Mouse (Mus musculus): ENCODE measurements at regions not wholly inside any gene's neighbourhood (a gene's known extent, or its start where the extent isn't known, plus 50 kb on each side); places are given as distances from the start of the nearest gene placed in this dataset.

DNA sequence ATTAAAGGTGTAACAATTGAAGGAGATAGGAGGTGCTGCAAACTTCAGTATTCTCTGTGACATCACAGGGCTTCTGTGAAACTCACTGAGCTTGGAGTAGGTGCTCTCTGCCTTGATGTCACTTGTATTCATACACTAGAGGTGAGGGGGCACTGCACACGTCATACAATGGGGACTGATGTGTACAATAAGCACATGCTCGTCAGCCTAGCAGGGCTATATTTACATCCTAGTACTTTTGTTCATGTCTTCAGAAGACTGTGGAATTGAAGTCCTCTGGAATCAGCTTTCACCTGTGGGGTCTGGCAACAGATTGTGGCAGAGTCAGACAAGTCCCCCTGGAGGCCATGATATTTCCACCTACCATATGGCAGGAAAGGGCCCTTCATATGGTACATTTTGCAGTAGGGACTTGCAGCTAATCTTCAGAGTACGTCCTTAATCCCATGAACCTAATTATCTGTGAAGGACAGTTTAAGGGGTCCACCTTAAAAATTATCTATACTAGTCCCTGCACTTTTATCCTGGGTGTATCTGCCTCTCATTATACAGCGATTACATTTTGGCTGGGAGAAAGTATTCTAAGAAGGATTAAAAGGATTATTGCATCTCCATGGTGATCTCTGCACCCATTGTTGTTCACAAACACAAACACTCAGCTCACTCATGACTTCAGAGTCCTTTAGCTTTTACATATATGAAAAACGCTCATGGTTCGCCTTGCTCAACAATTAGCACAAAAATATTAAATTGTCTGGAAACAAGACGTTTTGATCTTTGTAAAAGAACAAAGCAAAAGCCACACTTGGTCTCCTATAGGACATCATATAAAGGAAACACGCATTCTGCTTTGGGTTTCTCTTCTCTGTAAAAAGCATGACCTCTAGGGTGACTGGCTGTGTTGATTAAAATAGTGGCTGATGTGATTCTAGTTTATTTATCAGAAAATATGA, 324.1 kb upstream of the Itga1 start:
- DNase-seq, result no peak

DNA sequence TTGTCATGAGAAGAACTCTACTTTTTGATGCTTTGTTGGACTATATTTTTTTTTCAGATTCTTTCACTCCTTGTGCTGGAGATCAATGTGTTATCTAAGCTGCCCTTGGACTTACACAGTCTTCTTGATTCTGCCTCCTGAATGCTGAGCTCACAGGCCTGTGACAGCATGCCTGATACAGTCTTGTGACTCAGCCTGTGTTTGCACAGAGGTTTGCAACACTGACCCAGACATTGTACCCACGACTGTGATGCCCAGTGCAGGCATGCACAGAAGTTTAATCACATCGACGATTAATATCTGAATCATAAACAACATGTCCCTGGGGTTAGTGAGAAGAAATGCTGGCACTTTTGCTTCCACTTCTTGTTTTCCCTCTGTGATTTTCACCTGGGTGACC, 322.0 kb upstream of the Itga1 start:
- DNase-seq, result no peak

DNA sequence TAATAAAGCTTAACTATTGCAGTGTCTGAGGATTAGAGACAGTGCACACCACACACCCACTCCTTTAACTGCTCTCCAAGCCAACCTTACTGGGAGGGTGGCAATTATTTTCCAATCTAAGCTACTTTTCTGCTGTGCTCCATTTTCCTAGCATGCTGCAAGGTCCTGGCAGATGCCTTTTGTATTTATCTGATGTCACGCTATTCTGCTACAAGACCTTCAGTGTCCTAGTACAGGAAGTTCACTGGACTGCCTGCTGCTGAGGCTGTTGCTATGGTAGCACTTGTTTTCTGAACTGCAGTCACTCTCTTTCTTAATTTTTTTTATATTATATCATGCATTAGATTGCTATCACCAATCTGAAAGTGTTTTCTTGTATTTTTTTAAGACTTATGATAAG, 319.7 kb upstream of the Itga1 start:
- DNase-seq, result no peak

DNA sequence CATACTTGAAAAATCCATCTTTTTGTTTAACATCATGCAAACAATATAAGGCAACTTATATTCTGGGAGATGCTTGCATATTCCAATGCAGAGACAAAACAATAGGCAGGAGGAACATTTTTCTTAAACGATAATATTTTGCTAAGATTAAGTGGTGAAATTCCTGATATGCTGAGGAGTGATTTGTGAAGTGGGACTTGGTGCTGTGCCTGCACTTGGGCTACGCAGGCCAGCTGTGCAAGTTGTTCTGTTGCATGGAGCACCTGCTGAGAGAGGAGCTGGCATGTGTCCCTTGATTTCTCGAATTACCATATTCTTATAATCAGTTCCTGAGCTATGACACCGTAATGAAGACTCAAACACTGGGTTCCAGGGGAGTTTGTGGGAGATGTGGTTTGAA, 316.1 kb upstream of the Itga1 start:
- no peak for DNase-seq

DNA sequence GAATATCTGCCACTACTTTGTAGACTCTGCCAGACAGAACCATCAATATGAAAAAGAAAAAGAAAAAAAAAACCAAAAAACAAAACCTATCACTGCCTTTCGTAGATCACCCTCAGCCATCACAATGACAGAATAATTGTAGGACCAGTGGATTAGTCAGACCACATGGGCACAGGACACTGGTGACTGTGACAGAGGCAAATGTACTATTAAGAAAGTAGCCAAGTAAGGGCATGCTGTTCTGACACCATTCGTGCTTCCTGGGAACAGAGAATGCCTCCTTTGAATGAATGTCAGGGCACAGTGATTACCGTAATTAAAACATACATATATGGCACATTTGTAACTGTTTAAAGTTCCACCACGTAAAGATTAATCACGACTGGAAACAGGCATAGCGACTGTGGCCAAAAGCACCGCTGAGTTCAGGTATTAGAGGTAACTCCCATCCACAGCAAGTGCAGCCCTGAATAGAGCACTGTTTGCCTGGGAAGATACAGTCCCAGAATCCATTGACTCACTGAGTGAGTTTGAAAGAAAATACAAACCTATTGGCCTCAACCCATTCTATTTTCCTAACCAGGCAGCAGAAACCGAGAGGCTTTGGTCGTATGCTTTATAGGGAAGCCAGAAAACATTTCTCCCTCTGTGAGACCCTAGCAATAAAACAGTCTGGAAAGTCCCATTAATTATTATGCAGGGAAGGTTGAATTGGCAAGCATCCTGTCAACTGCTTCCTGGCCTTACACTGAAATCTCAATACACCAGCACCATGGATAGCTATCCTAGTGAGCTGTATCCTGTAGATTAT, 312.2 kb upstream of the Itga1 start:
- DNase-seq, result no peak

DNA sequence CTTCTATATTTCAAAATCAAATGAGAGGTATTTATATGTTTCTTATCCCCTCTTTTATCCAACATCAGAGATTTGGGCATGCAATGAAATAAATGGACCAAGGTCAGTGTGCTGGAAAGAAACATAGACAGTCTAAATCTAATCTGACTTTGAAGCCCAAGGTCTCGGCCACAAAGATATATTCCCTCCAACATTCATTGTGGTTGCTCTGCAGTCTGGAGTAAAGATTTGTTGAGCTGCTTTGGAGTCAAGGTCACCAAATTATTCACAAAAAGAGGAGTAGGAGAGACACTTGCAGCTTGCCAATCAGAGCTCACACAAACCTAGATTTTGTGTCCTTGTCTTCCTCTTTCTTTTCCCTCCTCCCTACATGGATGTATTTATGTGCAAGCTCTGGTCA, 304.2 kb upstream of the Itga1 start:
- no peak for DNase-seq

DNA sequence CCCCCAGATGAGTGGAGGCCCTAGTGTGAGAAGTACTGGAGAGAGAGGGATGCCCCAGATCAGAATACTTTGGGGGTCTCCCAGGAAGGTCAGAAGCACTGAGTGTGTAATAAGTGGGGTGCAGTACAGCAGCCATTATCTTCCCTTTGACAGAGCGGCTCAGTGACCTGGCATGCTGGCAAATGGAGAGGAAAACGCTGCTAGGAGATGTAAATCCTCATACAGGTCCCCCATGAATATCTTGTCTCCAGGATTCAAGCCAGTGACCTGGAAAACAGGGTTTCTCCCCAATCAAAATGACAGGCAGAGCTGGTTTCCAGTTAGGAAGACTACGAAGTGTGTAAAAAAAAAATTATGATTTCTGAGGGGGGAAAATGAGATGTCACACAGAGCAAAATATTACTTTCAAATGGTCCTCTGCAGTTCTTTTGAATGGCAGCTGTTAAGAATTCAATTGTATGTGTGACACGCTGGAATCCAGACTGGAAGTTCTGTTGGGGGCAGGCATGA, 299.0 kb upstream of the Itga1 start:
- DNase-seq, result no peak

DNA sequence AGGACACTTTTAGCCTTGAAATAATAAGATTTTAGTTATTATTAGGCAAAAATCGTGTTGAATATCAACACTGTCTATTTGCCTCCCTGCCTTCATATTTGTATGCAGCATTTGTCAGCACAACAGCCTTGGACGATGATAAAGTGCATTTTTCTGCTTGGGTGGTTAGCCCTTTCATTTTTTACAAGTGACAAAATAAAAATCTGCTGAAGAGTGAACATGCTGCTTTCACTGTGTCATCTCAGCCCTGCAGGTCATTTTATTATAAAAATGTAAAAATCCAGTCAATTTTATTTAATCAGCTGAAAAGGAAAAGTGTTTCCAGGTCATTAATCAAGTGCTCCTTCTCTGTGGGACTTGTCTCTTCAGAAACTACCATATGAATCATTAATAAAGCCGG, 277.9 kb upstream of the Itga1 start:
- DNase-seq, result no peak

DNA sequence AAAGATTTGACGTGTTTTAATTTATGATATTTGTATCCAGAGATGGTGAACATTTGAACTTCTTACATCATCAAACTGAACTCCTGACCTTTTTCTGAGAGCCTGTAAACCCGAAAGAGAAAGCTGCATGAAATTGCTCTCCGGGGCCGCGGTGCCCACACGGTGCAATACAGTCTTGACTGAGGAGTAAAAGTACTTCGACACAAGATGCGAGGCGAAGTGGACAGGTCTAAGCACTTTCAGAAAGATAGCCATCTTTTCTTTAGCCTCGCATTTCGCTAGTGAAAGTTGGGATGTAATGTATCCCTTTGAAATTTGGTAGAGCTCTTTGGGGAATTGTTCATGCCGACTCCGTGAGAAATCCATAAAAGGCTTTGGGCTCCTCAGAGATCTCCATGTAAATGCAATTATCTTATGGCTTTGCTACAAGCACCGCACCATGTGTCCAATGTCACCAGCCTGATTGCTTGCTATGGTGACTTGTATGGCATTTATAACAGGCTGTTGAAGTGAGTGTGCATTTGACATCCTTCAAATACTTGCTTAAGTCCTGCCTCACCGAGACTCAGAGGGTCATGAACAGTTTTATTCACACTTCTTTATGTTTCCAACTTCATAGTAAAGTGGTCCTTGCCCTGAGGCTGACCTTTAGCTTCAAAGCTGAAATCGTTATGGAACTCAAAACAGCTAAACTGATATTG, 274.6 kb upstream of the Itga1 start:
- no peak for DNase-seq

DNA sequence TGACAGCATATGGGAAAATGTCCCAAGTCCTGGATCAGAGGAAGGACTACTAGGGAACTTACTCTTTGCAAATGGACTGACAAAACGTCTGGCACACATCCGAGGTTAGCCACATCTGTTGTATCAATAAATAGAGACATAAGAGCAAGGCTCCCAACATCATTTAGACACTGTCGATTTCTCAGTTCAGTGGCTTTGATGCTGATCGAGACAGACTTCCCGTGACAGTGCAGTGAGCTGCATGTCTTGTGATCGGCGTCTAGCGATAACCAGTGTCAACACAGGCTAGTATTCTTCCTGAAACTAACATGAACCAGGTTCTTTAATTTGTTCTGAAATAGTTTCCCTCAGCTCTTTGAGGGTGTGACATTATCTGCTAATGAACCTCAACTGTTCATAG, 259.7 kb upstream of the Itga1 start:
- DNase-seq, result no peak

DNA sequence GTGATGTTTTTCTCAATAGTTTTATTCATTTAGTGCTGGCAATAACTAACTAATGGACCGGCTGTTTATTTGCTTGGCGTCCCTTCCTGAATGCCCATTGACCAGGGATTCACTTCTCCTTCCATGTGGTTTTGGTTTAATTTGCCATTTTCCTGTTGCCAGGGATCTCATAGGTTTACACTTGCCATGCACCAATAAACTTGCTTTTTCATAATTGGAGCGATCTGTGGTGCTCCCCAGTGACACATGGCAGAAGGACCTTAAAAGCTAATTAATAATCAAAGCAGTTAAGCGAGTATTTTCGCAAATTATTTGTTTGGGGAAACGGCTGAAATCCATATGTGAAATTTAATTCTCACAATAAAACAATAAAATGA, 245.2 kb upstream of the Itga1 start:
- DNase-seq, result no peak

DNA sequence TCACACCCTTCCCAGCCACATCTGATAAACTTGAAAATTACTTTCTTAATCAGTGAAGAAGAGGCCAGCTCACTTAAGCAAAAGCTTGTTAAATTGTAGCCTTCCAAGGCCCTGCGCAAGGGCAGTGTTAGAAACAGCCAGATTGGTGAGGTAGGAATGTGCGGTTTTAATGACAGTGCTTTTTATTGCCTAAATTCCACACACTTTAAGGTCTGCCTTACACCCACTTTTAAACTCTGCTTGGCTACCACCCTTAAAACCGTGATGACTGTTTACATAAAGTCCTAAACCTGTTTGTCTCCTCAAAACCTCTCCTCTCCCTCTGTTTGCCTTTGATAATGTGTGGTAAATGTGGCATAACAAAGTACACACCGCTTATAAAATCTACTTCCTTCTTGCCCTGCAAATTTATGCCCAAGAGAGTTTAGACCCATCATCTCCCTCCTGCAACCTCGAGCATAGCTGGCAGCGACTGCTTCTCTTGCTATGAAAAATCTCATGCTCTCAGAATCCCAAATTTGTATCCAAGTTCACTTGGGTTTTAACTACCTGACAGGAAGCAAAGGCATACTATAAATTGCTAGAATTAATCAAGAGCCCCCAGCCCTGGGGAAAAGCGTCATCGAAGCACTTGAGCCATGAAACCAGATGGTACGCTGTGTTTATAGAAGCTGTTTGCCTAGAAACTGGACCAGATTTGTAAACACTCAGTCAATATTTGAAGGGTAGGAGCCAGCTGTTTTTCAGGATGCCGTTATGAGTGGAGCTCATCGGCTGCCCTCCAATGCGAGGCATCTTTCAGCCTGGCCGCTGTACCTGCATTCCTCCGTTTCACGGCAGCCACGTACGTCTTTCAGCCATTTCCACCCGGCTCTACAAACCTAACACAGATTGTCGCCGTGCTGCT, 244.6 kb upstream of the Itga1 start:
- DNase-seq, result no peak

DNA sequence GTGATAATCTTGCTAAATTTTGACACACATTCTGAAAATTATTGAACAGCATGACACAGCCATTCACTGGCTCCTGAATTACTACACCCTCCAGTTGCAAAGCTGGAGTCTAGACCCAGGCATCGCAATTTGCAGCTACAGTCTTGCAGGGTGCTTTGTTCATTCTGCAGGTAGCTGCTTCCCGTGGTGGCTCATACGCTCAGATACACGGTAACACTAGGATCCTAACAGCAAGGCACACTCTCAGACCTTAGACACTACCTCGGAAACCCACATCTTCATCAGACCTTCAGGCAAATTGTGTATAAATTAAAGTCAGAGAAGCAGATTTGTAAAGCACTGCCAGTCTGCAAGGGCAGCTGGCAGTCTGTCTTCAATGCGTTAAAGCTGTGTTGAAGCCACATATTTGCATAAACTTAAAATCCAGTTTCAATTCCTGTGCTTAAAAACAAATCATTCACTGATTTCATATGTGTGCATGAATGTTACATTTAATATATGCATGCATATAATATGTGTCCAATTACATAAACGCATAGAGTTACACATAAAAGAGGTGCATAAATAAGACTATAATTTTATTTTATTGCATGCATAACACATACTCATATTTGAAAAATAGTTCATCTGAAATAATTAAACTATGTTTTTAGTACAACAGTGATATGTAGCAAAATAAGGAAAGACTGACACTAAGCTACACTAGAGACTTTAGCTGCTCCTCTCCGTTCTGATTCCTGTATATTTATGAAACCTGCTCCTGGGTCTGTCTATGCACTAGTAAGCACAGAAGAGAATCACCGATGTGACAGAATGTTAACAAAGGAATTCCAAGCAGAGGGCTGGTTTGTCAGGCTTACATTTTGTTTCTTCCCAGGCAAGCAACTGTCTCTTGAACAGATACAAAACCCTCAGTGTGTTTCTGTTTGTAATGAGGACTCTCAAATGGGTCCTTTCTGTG, 227.5 kb upstream of the Itga1 start:
- no peak for DNase-seq

DNA sequence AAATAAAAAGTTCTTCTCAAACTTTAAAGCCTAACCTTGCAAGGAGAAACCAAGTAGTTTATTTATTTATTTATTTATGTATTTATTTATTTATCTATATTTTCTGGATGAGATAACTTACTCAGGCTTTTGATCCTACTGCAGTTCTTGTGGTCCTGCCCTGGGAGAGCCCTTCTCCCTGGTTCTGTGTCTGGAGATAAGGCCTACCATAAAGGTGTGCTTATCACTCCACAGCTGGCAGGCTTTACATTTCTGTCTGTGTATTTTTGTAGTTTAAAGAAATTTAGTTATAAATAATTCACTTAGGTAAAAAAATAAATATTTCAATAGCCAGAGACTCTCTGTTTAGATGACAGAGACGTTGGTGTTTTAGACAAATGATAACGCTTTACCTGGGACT, 224.5 kb upstream of the Itga1 start:
- DNase-seq, result no peak

DNA sequence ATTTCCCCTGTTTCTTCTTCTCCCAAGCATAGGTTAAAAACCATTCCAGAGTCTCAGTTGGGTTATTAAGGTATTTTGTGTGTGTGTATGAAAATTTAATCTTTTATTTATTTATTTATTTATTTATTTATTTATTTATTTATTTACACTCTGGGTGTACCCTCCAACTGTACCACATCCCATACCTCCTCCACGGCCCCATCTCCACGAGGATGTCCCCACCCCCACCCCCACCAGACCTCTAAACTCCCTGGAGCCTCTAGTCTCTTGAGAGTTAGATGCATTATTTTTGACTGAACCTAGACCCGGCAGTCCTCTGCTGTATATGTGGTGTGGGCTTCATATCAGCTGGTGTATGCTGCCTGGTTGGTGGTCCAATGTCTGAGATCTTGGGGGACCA, 214.9 kb upstream of the Itga1 start:
- DNase-seq, result no peak

DNA sequence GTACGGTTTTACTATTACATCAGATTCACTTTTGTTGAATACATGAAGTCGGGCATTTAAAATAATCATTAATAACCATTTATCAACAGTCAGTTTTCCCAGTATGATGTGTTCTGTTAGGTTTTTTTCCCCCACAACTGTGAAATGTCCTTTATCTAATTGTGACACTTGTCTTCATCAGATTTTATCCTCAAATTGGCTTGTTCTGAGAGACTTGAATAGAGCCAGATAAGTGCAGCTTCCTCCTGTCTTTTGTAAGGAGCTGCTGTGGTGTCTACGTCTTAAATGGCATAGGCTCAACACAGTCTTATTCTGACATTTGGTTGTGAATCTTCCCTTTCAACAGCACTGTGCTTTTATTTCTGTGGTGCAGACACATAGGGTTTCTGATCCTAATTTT, 206.8 kb upstream of the Itga1 start:
- DNase-seq, result no peak

DNA sequence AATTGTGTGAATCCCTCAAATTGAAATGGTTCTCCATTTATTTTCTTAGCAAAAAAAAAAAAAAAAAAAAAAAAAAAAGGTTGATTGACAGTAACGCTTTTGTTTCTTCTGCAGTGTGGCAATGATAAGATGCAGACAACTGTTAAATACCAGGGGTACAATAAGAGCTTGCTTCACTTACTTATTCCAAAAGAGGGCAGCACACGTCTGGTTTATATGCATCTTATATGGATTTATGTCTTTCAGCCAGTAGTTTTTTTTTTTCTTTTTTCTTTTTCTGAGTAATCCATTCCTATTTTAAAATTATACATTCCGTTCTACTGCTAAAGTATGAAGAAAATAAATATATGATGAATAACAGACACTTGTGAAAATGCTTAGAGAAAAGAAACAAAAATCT, 185.6 kb upstream of the Itga1 start:
- no peak for DNase-seq

DNA sequence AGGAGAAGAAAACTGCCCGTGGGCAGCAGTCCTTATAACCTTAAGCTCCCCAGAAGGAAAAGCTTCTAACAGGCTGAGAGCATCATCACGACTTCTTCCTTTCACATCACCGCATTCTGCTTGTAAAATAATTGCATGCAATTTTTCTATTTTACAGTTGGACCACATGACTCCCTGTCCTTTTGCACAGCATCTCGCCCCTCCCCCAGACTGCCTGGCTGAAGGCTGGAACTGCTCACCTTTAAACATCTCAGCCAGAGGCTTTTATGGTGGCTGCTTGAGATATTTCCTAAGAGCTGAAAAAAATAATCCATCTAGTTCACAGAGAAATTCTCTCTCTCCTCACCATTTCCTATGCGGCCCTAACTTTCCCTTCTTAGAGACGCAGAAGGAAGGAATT, 164.4 kb upstream of the Itga1 start:
- no peak for DNase-seq

DNA sequence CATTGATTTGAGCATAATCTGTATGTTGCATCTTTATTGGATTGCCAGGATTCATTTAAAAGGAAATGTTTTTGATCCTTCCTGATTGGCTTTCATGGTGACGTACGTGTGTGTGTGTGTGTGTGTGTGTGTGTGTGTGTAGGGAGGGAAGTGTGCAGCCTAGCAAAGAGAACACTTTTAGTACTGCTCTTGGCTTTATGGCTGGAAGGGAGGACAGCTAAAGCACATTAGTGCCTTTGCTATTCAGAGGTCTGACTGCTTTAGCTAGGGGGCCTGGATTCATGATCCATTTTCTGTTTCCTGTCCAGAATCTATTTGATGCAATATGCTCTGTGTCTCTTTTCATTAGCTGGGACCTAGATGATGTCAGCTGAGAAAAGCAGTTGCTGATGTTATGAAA, 155.6 kb upstream of the Itga1 start:
- DNase-seq, result no peak

DNA sequence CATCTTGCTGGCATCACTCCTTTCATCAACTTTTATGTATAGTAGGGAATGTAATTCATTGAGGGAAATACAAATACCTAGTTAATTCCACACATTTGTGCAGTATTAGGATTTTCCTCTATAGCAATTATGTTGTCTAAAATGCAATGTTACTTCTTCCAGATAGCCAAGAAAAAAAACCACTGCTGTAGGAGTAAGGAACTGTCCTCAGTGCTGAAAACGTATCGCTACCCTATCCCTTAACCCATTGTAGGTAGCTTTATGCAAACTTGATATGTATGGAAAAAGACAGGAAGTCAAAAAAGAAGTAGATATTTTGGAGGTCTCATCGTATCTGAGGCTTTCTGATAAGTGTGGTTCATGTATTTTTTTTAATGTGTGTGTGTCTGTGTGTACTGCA, 150.8 kb upstream of the Itga1 start:
- DNase-seq, result no peak

DNA sequence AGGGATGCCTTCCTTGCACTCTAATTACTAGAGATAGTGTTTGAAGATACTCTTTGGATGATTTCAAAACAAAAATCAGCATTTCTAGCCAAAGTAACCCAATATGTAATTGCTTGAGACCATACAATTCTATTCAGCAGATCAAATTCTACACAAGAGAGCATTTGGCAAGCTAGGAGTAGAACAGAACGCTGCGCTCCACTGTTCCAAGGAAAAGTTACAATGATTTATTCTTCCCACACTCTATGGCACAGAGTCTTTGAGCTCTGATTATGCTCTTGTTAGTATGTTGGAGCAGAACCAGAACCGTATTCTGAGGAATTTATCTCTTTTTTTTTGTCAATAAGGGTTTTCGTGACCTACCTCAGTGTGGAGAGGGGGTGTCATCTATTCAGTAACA, 130.2 kb upstream of the Itga1 start:
- no peak for DNase-seq
